Mouse (Mus musculus) ES-Bruce4 (cell line): ENCODE measurements at regions not wholly inside any gene's neighbourhood (a gene's known extent, or its start where the extent isn't known, plus 50 kb on each side); places are given as distances from the start of the nearest gene placed in this dataset.

Experiments used
- CTCF ChIP-seq: IDR thresholded peaks from one replicate; pipeline ENCODE4 v1.8.1; 2011; ENCODE audit warnings: low read depth, low read length
- POLR2A ChIP-seq: IDR thresholded peaks from one replicate; pipeline ENCODE4 v1.8.1; 2011; ENCODE audit warnings: low read length; ENCODE audit not compliant: insufficient read depth

DNA sequence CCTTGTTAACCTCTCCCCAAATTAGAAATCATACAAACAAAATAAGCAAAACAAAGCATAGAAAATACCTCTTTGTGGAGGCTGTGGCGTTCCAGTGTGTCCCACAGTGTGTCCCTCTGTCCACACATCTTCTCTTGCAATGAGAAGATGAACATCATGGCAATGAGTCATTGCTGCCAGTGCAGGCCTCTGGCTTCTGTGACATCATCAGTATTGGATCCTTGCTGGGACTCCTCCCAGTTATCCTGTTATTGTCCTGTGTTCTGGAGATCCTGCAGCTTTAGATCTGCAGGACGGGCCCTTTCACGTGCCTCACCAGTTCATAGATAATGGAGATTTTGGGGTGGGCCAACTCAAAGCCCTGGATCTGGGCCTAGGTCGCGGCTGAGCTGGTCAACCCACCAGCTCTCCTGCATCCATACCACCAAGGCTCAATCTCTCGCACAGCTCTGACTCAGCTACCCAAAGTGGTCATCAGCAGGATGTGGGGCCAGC lies 80.9 kb downstream of the Tmem212 start:
- TF ChIP-seq CTCF (no peak), POLR2A (no peak)
